Mouse (Mus musculus) gastrocnemius, adult 2 months (tissue): Measurements from ENCODE around the gene Crebbp. TPM values are rescaled to one million over a fixed set of nuclear protein-coding genes. Genes with fewer than 3 reads are reported as not detected.
A peak's percentile ranks its signal among the peaks of the same experiment; 100 is the strongest.
"Not testable (repeated sequence)": the region's sequence is repeated elsewhere in the genome, so short reads cannot be mapped to it uniquely, and the experiment has no call there.

Experiments
- DNase-seq: peaks from one replicate; pipeline ENCODE4 v3.0.0; 2022
- H3K27ac ChIP-seq: fragments of 200-600 bp; 2 replicates; pipeline ENCODE4 v1.8.1; 2022; ENCODE audit warnings: mild to moderate bottlenecking
- H3K4me3 ChIP-seq: fragments of 200-600 bp; 2 replicates; pipeline ENCODE4 v1.8.1; 2022; ENCODE audit warnings: mild to moderate bottlenecking, moderate library complexity
- CTCF ChIP-seq: fragments of 200-600 bp; IDR thresholded peaks from 2 replicates; pipeline ENCODE4 v1.8.1; 2022; ENCODE audit warnings: antibody characterized with exemption, mild to moderate bottlenecking, moderate library complexity
- intact Hi-C: fragments of 180-260 bp; cut with DNase I; formaldehyde crosslinking; loops from one replicate; pipeline ENCODE4 v1.15.1; 2025
- long read RNA-seq, 2 experiments: library from polyadenylated mRNA; stranded (forward); transcript quantifications; one replicate each; pipeline ENCODE4 v2.0.0; 2021
- total RNA-seq, 2 experiments: library from RNA; stranded (reverse); gene quantifications; 2 replicates each; pipeline ENCODE4 v1.2.3; 2021

Crebbp gene
- total RNA-seq = 10 to 100 TPM; 40.5 to 41.6 TPM
- long read RNA-seq, experiment 1, partial matches to known transcripts = 3 of 8 reads
- long read RNA-seq, experiment 1, other reads (novel, unspliced or antisense) = 5 of 8 reads
- long read RNA-seq, experiment 2, partial matches to known transcripts = 0 of 10 reads
- long read RNA-seq, experiment 2, other reads (novel, unspliced or antisense) = 10 of 10 reads

DNA sequence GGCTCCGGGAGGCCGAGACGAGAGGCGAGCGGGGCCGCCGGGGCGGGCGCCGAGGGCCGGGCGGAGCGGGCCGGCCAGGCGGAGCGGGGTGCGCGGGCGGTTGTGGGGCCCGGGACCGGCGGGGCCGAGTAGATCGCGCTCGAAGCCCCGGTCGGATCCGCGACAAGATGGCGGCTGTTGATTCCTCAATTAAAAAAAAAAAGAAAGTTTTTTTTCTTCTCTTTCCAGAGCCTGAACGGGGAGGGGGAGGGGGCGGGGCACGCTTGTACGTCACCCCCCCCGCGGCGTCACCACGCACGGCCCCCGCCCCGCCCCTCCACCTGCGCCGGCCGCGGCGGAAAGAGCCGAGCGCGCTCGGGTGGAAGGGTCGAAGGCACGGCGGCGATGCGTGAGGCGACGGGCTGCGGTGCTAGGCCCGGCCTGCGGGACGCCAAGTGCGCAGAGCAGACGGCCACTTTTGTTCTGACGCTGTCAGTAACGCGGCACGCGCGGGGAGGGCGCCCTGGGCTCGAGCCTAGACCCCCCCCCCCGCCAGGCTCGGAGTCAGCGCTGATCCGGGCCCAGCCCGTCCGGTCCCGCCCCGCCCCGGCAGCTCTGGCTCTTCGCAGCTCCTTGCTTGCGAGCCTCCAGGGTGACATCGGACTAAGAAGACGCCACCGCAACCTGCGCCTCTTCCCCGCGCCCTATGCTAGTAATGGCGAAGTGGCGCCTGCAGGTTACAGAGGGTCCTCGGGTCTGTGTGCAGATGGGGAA lies at the start of gene Crebbp:
Gene Crebbp (minus strand): TSS at position 199 of the 753 bp plus-strand sequence.
- peak; percentile 96 for DNase-seq
- peak within 1 kb of the TSS; percentile 97 for H3K4me3 ChIP-seq
- intact Hi-C loops = loop anchor here (1.0 to 5.0 kb wide), 3 partner anchors 52 to 137 kb away; partner anchors contain the start of gene Trap1
- peak within 1 kb of the TSS; percentile 91 for H3K27ac ChIP-seq
- 0 out of 2 replicates have a peak, but pooled peaks have one; percentile 5 for TF ChIP-seq CTCF

DNA sequence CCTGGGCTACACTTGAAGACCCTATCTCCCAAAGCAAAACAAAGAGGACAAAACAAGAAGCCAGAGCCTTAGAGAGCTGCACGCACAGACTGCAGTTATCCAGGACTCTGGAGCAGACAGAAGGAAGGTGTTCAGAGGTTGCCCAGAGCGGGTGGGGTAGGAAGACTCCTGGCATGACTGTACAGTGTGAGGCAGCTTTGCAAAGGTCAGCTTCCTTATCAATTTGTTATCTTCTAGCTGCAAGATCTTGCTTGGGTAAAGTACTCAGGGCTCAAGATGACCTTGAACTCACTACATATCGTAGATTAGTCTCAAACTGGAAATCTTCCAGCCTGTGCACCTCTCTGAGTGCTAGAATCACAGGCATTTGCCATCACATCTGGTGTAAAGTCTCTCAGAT lies 49.7 kb upstream of the Crebbp start:
- Histone ChIP-seq H3K4me3 (no peak overlapping the region), H3K27ac (no peak overlapping the region)
- no peak for TF ChIP-seq CTCF
- intact Hi-C loops = no loop called here
- DNase-seq = no peak

DNA sequence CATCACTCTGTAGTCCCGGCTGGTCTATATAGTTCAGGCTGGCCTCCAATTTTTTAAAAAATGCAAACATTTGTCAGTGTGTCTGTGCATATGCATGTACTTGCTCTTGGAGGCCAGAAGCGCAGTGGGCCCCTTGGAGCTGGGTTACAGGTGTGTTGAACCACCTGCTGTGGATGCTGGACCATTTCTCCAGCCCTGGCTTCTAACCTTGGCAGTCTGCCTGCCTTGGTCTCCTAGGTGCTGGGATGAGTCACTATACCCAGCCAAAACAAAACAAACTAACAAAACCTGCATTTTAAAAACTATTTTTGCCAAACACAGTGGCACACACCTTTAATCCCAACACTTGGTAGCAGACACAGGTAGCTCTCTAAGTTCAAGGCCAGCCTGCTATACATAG lies 43.7 kb upstream of the Crebbp start:
- no peak for TF ChIP-seq CTCF
- Histone ChIP-seq H3K27ac (no peak overlapping the region), H3K4me3 (no peak overlapping the region)
- intact Hi-C loops = no loop called here
- DNase-seq = no peak

DNA sequence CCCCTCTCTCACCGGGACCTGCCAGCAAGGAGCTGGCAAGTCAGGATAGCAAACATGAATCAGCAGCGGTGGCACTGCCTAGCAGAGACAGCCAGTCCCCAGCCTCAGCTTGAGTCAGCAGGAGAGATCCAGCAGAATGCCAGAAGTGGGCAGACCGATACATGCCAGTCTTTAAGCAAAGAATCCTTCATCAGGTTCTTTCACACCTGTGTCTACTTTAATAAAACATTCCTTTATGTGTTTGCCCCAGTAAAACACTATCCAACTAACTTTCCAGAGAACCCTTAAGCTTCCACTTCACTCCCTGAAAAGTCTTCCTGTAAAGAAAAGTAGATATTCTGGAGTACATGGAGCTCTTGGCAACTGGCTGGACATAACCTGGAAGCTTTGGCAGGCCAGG lies 35.0 kb upstream of the Crebbp start:
- Histone ChIP-seq H3K4me3 (no peak overlapping the region), H3K27ac (no peak overlapping the region)
- no peak for TF ChIP-seq CTCF
- no peak for DNase-seq
- intact Hi-C loops = no loop called here

DNA sequence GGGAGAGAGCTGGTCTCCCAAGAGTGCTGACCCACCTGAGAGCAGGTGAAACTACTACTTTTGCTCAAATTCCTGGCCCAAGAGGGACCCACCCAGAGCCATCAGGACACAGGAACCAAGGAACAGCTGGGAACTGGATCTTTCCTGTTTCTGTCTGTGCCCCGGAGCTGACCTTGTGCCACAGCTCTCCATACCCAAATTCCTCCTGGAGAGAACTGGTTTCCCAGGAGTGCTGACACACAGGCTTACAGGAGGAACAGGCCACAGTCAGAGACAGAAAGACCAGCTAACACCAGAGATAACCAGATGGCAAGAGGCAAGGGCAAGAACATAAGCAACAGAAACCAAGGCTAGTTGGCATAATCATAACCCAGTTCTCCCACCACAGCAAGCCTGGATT lies 31.4 kb upstream of the Crebbp start:
- DNase-seq, intact Hi-C loops, H3K27ac ChIP-seq, H3K4me3 ChIP-seq: not testable (repeated sequence)

DNA sequence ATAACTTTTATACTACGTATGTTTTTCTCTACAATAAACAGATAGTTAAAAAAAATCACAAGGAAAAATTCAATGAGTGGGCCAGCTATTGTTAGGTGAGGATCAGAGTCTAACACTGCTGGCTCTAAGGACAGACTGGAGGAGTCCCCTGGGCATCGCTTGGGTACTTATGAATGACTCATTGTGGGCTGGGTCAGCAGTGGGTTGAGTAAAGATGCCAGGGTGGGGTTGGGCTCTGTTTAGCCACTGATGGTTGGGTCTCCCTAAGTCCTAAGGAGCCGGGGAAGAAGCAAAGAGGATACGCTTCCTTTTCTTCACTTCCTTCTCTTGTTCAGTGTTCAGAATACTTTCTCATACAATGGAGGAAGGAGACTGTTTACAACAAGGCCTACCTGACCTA lies 22.3 kb upstream of the Crebbp start:
- no peak for TF ChIP-seq CTCF
- no peak overlapping the region for H3K4me3 ChIP-seq
- DNase-seq = no peak
- no peak overlapping the region for H3K27ac ChIP-seq
- intact Hi-C loops = no loop called here

DNA sequence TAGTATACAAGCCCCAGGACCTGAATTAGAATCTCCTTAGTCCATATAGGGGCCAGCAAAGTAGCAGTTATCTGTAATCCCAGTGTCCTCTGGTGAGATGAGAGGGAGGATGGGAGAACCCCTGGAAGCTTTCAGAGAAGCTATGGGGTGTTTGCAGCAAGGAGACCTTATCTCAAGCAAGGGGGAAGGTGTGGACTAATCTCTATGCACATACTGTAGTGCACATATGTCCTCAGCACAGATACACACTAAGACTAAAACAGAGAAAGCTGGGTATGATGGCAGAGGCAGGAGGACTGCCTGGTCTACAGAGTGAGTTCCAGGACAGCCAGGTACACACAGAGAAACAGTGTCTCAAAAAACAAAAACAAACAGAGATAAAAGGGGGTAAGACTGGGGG lies 21.8 kb upstream of the Crebbp start:
- Histone ChIP-seq H3K27ac (no peak overlapping the region), H3K4me3 (no peak overlapping the region)
- no peak for TF ChIP-seq CTCF
- intact Hi-C loops = no loop called here
- no peak for DNase-seq

DNA sequence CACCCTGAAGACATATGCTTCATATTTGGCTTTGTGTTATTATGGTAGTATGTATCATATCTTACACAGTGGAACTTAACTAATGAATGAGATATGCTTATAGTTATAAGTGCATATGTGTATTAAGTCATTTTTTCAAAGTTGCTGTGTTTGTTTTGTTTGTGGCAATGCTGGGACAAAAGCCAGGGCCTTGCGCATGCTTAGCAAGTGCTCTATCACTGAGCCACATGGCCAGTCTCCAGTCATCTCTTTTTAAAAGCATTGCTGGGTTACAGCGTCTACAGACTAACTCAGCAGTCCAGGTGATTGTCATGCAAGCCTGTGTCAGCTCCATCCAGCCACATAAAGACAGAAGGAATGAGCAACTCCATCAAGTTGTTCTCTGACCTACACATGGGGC lies 12.0 kb upstream of the Crebbp start:
- no peak for TF ChIP-seq CTCF
- H3K4me3 ChIP-seq = no peak overlapping the region
- intact Hi-C loops = no loop called here
- no peak overlapping the region for H3K27ac ChIP-seq
- DNase-seq = no peak

DNA sequence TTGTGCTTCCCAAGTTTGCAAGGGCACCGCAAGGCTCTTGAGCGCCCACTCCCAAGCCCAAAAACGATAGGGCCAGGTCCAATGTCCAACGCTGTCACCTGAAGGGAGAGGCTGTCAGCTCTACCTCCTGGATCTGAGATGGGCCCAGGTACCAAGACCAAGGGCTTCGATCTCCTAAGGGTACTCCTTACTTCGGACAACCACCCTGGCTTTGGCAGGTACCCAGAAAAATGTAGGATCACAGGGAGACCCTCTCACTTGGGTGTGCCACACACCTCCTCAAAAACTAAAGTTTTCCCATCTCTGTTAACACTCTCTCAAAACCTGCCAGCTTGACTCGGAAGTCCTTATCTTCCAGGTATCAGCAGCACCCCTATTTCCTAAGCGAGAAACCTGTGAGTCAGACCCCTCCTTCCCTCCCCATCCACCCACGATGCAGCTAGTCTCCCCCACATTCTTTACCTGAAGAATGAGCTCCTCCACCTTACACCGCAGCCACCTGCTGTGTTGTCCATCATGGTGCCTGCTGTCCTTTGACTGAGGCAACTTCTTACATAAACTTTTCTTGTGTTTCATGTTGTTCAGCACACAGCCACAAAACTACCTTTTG lies 939 bp upstream of the Crebbp start:
- no peak for DNase-seq
- intact Hi-C loops = loop anchor here (1.0 to 5.0 kb wide), 4 partner anchors 52 to 137 kb away; partner anchors contain the start of gene Trap1

DNA sequence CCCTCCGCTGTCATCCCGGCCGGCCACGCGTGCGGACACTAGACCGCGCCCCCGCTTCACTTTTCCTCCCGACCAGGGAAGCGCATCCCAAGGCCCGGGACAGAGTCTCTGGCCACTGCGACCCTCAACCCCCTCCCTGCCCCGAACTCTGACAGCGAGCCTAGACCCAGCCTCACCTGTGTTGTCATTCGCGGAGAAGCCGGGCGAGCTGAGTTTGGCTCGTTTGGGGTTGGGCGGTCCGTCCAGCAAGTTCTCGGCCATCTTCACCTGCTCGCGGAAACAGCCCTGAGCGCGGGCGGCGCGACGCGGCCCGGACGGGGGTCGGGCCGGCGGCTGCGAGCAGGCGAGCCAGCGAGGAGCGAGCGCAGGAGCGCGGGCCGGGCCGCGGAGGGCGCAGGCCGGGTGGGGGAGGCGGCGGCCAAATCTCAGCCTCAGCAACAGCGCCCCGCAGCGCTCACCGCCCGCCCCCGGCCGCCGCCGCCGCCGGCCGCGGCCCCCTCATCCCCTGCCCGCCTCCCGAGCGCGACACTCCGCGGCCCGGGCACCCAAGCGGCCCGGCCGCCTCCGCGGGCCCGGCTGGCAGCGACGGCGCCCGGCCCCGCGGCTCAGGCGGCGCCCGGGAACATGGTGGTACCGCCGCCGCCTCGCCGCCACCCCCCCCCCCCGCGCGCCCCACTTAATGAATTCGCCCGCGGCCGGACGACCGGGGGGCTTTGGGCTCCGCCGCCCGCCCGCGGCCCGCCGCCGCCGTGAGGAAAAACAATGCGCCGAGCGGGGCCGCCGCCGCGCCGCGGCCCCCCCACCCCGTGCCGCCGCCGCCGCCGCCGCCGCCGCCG lies 616 bp downstream of the Crebbp start:
- H3K27ac ChIP-seq = peak overlapping the region; percentile 91
- H3K4me3 ChIP-seq = peak overlapping the region; percentile 97
- DNase-seq = peak; percentile 88
- peak; percentile 47 for TF ChIP-seq CTCF
- intact Hi-C loops = loop anchor here (5.0 kb wide), 2 partner anchors 51 to 91 kb away; no protein-coding TSS in a partner anchor

More for the DNA sequence above, 939 bp upstream of the Crebbp start:
- peak overlapping the region; percentile 97 for H3K4me3 ChIP-seq
- no peak for TF ChIP-seq CTCF
- peak overlapping the region; percentile 91 for H3K27ac ChIP-seq

DNA sequence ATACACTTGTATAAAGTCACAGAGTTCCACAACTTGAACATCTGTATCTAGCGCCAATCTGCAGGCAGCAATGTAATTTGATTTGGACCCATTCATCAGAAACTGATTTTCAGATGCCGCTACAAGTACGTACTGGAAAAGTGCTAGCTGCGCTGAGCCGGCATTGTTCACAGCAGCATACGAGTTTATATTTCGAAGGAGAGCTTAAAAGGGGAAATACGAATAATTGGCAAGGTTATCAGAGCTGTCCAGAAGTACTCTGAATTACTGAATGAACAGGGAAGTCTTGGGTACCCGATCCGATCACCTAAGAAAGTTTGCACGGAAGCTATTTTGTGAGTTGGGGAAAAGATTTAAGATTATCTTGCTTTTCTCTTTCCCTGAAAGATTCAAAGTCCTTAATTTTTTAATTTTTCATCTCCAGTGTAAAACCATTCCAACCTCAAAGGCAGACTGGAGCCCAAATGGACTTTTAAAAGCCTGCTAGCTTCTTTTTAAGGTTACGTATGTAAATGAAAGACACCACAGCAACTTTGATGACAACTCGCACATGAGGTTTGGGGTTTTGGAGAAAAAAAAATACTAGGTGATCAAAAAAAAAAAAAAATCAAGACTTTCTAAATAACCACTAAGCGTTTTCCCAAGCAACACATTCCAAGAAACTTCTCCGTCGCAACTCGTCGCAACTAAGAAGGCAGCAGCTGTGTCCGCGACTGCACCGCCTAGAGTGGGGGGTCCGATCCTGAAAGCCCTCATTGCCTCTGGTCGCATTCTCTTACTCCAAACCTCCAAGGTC lies 1.4 kb downstream of the Crebbp start:
- no peak for DNase-seq
- peak overlapping the region; percentile 97 for H3K4me3 ChIP-seq
- intact Hi-C loops = loop anchor here (5.0 kb wide), 2 partner anchors 50 to 90 kb away; no protein-coding TSS in a partner anchor
- peak overlapping the region; percentile 91 for H3K27ac ChIP-seq
- no peak for TF ChIP-seq CTCF
